Mouse (Mus musculus) forebrain, embryonic 11.5 days (tissue): ENCODE data around the gene Itgad. TPM values are rescaled to one million over a fixed set of nuclear protein-coding genes. Genes with fewer than 3 reads are reported as not detected.
"Not testable (repeated sequence)": the region's sequence is repeated elsewhere in the genome, so short reads cannot be mapped to it uniquely, and the experiment has no call there.

ENCODE experiments used
- ATAC-seq: fragments of 200-750 bp; cut with Nextera tagmentation; replicated peaks from 2 replicates; pipeline ENCODE4 v1.8.0; 2017; ENCODE audit warnings: moderate TSS enrichment; ENCODE audit not compliant: low FRiP score
- DNase-seq: peaks from one replicate; pipeline ENCODE4 v3.0.0-alpha.2; 2017; ENCODE audit warnings: low spot score
- H3K27ac ChIP-seq: fragments of 300-500 bp; sonication (generic); 2 replicates; pipeline ENCODE4 v1.5.1; 2014; ENCODE audit warnings: low read depth, low read length
- H3K27me3 ChIP-seq: fragments of 300-500 bp; sonication (generic); 2 replicates; pipeline ENCODE4 v1.6.1; 2014; ENCODE audit warnings: mild to moderate bottlenecking, low read length, mixed read lengths; ENCODE audit not compliant: control insufficient read depth, insufficient read depth
- H3K36me3 ChIP-seq: fragments of 300-500 bp; sonication (generic); 2 replicates; pipeline ENCODE4 v1.6.1; 2014; ENCODE audit warnings: mild to moderate bottlenecking, low read length, moderate library complexity, mixed read lengths; ENCODE audit not compliant: control insufficient read depth, insufficient read depth
- H3K4me1 ChIP-seq: fragments of 300-500 bp; sonication (generic); replicated peaks from 2 replicates; pipeline ENCODE4 v1.6.1; 2014; ENCODE audit warnings: low read length, mixed read lengths; ENCODE audit not compliant: control insufficient read depth, insufficient read depth
- H3K4me2 ChIP-seq: fragments of 300-500 bp; sonication (generic); 2 replicates; pipeline ENCODE4 v1.6.1; 2014; ENCODE audit warnings: low read depth, mild to moderate bottlenecking, low read length, moderate library complexity, mixed read lengths; ENCODE audit not compliant: severe bottlenecking
- H3K4me3 ChIP-seq: fragments of 300-500 bp; sonication (generic); 2 replicates; pipeline ENCODE4 v1.5.1; 2014; ENCODE audit warnings: low read depth, low read length
- H3K9ac ChIP-seq: fragments of 300-500 bp; sonication (generic); 2 replicates; pipeline ENCODE4 v1.6.1; 2014; ENCODE audit warnings: low read length
- H3K9me3 ChIP-seq: fragments of 300-500 bp; sonication (generic); 2 replicates; pipeline ENCODE4 v1.6.1; 2016; ENCODE audit warnings: low read length, mixed read lengths; ENCODE audit not compliant: control insufficient read depth
- WGBS: fragments of 180-500 bp; shearing (Covaris S2); extraction: QIAGEN DNeasy Blood & Tissue Kit; methylation state at CpG from one replicate; pipeline ENCODE4 v1.1.7; 2014; 5-methylcytosine and 5-hydroxymethylcytosine counted together
- polyA plus RNA-seq: library from polyadenylated mRNA; unstranded; fragments of >200 nt; fragmentation: Nextera tagmentation; extraction: Ambion mirVana; gene quantifications from 2 replicates; pipeline ENCODE4 v1.2.1, GENCODE M21; 2014

Itgad gene
- polyA plus RNA-seq, 1 experiment from 2014 or later, result not detected

- not testable (repeated sequence) for H3K9me3 ChIP-seq, H3K36me3 ChIP-seq, H3K4me1 ChIP-seq, DNase-seq, H3K27me3 ChIP-seq, H3K4me3 ChIP-seq, ATAC-seq, H3K27ac ChIP-seq, H3K4me2 ChIP-seq, H3K9ac ChIP-seq
- 80% methylated on average over 7 of the region's 8 CpGs for WGBS
Measured at GRCm38 (mm10) chr7:128158688-128159354, 4.6 kb downstream of the Itgad start.

- no peak overlapping the region for H3K4me3 ChIP-seq
- ATAC-seq (no peak), DNase-seq (no peak)
- H3K27ac ChIP-seq, result no peak overlapping the region
- H3K9ac ChIP-seq, result no peak overlapping the region
- no peaks in the 10 kb centered on the region for H3K4me1 ChIP-seq
- no peaks in the 10 kb centered on the region for H3K36me3 ChIP-seq
- over 99% methylated on average over 4 of the region's 4 CpGs for WGBS
- H3K9me3 ChIP-seq, result no peaks in the 10 kb centered on the region
- no peaks in the 10 kb centered on the region for H3K27me3 ChIP-seq
- H3K4me2 ChIP-seq, result no peak overlapping the region
Measured at GRCm38 (mm10) chr7:128164001-128164400, 9.8 kb downstream of the Itgad start.

- no peak for ATAC-seq
- no peaks in the 10 kb centered on the region for H3K9me3 ChIP-seq
- H3K36me3 ChIP-seq, result no peaks in the 10 kb centered on the region
- DNase-seq, result no peak
- H3K4me3 ChIP-seq, result no peak overlapping the region
- H3K9ac ChIP-seq, result no peak overlapping the region
- no peaks in the 10 kb centered on the region for H3K27me3 ChIP-seq
- no peak overlapping the region for H3K4me2 ChIP-seq
- WGBS, result 89% methylated on average over 7 of the region's 7 CpGs
- H3K27ac ChIP-seq, result no peak overlapping the region
- H3K4me1 ChIP-seq, result no peaks in the 10 kb centered on the region
Measured at GRCm38 (mm10) chr7:128166391-128166790, 12.2 kb downstream of the Itgad start.

GRCm38 (mm10) chr7:128169996-128170395 lies 15.8 kb downstream of the Itgad start:
- Histone ChIP-seq H3K4me3 (no peak overlapping the region), H3K4me1 (no peaks in the 10 kb centered on the region), H3K36me3 (no peaks in the 10 kb centered on the region), H3K9ac (no peak overlapping the region), H3K27ac (no peak overlapping the region), H3K4me2 (no peak overlapping the region), H3K9me3 (no peaks in the 10 kb centered on the region), H3K27me3 (no peaks in the 10 kb centered on the region)
- ATAC-seq (no peak), DNase-seq (no peak)
- WGBS, result 84% methylated on average over 3 of the region's 3 CpGs

- Histone ChIP-seq H3K27ac (no peak overlapping the region), H3K27me3 (no peaks in the 10 kb centered on the region), H3K4me3 (no peak overlapping the region), H3K4me2 (no peak overlapping the region), H3K9ac (no peak overlapping the region), H3K9me3 (no peaks in the 10 kb centered on the region), H3K4me1 (no peaks in the 10 kb centered on the region), H3K36me3 (no peaks in the 10 kb centered on the region)
- ATAC-seq (no peak), DNase-seq (no peak)
- 79% methylated on average over 2 of the region's 2 CpGs for WGBS
Measured at GRCm38 (mm10) chr7:128178385-128178784, 24.2 kb downstream of the Itgad start.

GRCm38 (mm10) chr7:128180126-128180525 lies 25.9 kb downstream of the Itgad start:
- no peaks in the 10 kb centered on the region for H3K36me3 ChIP-seq
- no peak for DNase-seq
- no peaks in the 10 kb centered on the region for H3K27me3 ChIP-seq
- no peaks in the 10 kb centered on the region for H3K4me1 ChIP-seq
- H3K4me2 ChIP-seq, result no peak overlapping the region
- 89% methylated on average over 7 of the region's 7 CpGs for WGBS
- no peak overlapping the region for H3K4me3 ChIP-seq
- no peak overlapping the region for H3K27ac ChIP-seq
- ATAC-seq, result no peak
- no peak overlapping the region for H3K9ac ChIP-seq
- no peaks in the 10 kb centered on the region for H3K9me3 ChIP-seq

- DNase-seq, result no peak
- no peaks in the 10 kb centered on the region for H3K9me3 ChIP-seq
- H3K9ac ChIP-seq, result no peak overlapping the region
- 79% methylated on average over 6 of the region's 6 CpGs for WGBS
- no peaks in the 10 kb centered on the region for H3K27me3 ChIP-seq
- H3K4me2 ChIP-seq, result no peak overlapping the region
- ATAC-seq, result no peak
- H3K4me3 ChIP-seq, result no peak overlapping the region
- no peaks in the 10 kb centered on the region for H3K36me3 ChIP-seq
- H3K4me1 ChIP-seq, result no peaks in the 10 kb centered on the region
- H3K27ac ChIP-seq, result no peak overlapping the region
Measured at GRCm38 (mm10) chr7:128180546-128180945, 26.4 kb downstream of the Itgad start.

GRCm38 (mm10) chr7:128181691-128182090 lies 27.5 kb downstream of the Itgad start:
- no peak for ATAC-seq
- H3K27ac ChIP-seq, result no peak overlapping the region
- H3K36me3 ChIP-seq, result no peaks in the 10 kb centered on the region
- H3K27me3 ChIP-seq, result no peaks in the 10 kb centered on the region
- 91% methylated on average over 10 of the region's 10 CpGs for WGBS
- H3K4me2 ChIP-seq, result no peak overlapping the region
- H3K4me1 ChIP-seq, result no peaks in the 10 kb centered on the region
- DNase-seq, result no peak
- no peak overlapping the region for H3K9ac ChIP-seq
- H3K4me3 ChIP-seq, result no peak overlapping the region
- H3K9me3 ChIP-seq, result no peaks in the 10 kb centered on the region

GRCm38 (mm10) chr7:128201607-128202006 lies 47.4 kb downstream of the Itgad start:
- whole genome bisulfite sequencing, result 87% methylated on average over 9 of the region's 9 CpGs
- H3K36me3 ChIP-seq, result no peaks in the 10 kb centered on the region
- H3K27me3 ChIP-seq, result no peaks in the 10 kb centered on the region
- no peak for DNase-seq
- no peak overlapping the region for H3K9ac ChIP-seq
- H3K4me1 ChIP-seq, result no peaks in the 10 kb centered on the region
- no peak overlapping the region for H3K27ac ChIP-seq
- H3K4me2 ChIP-seq, result no peak overlapping the region
- ATAC-seq, result no peak
- no peaks in the 10 kb centered on the region for H3K9me3 ChIP-seq
- no peak overlapping the region for H3K4me3 ChIP-seq
